Mouse (Mus musculus) regulatory T cell (primary cell): ENCODE results near the gene Cela1.

Source experiments
- in situ Hi-C: fragments of 300-600 bp; cut with MboI, MseI; formaldehyde crosslinking; loops from one replicate; pipeline ENCODE4 v1.15.1; 2025; ENCODE audit warnings: high pct_unique_total_duplicates

Gene Cela1

GRCm38 (mm10) chr15:100673585-100674391, 13.9 kb downstream of the Cela1 start:
- in situ Hi-C loops, result no loop called here

DNA sequence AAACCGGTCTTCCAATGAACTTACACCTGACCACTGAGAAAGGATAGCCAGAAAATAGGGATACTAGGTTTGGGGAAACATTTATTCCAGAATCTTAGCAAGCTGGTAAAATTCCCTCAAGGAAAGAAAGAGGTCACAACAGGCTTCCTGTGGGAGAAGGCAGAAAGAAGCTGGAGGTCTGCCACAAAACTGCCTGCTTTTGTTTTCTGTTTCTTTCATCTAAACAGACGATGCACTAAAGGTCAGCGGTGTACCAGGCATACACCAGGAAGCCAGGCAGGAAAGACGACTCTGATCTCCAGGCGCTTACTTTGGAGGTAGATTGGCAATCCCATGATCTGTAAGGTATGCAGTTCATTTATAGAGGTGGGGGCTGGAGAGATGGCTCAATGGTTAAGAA, 16.9 kb downstream of the Cela1 start:
- in situ Hi-C loops, result no loop called here

DNA sequence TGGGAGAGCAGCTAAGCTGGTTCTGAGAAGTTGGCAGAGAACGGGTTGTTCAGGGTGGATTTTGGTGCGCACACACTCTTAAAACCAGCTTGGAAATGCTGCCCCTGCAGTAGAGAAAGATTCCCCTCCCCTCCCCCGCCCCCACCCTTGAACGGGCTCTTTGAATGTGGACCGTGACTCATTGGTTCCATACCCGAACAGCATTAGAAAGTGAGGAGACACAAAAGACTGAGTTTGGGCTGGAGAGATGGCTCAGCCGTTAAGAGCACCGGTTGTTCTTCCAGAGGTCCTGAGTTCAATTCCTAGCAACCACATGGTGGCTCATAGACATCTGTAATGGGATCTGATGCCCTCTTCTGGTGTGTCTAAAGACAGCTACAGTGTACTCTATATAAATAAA, 17.7 kb downstream of the Cela1 start:
- in situ Hi-C loops, result no loop called here

DNA sequence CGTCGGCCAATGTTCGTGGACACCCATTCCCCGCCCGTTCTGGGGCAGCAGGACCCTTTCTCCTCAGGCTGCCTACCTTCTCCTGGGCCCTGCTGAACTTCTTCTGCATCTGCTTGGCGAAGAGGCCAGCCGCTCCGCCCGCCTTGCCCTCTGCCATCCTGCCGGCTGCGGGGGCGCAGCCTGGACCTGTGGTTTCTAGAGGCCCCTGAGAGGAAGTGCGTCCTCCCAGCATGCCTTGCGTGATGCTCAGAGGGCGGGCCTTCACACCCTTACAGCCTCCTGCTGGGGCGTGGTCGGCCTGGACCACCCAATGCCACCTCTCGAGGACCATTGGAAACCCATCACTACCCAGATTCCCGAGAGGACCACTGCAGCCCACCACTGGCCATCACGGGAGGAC, 18.4 kb downstream of the Cela1 start, which contains the start of gene Bin2:
Gene Bin2, minus strand, starts transcription at position 217 of the 400 bp plus-strand sequence.
- in situ Hi-C loops, result no loop called here

DNA sequence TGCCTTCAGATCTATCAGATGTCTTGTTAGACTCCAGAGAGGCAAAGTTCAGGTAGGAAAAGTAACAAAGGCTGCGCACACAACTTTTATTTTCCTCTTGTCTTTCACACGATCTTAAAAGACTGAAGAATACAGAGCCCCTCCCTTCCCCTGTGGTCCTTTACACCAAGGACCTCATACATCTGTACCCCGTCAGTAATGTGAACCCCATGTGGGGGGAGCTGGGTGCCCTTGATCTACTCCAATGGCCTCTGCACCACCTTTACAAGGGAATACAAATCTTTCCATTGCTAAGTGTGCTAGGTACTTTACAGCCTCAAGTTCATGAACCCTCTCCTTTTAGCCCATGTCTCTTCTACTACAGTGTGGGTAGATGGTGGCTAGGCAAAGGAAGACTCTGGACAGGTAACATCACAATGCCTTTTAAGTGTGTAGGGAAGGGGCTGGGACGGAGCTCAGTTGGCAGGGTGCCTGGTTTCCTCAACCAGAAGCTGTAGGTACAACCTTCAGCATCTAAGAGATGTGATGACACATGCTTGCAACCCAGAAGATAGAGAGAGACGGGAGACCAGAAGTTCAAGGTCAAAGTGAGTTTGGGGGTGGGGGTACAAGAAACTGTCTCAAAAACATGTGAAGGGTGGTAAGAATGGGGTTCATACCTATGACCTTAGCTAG, 19.7 kb downstream of the Cela1 start:
- in situ Hi-C loops, result no loop called here

DNA sequence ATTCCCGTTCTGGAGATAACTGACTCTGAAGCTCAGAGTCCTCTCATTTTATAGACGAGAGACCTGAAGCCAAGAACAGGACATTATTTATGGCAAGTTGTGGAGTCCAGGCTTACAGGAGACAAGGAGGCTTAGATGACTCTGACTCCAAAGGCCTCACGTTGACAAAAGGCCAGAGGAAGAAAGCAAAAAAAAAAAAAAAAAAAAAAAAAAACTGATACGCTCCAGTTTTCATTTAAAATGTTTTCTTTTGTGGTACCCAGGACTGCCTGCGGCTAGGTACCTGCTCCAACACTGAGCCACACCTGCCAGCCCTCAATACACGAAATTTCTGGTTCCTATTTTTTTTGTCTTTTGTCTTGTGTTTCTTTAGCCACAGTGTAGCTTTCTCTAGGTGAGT, 20.3 kb downstream of the Cela1 start:
- in situ Hi-C loops, result no loop called here

- in situ Hi-C loops, result no loop called here
These were observed 20.9 kb downstream of the Cela1 start for GRCm38 (mm10) chr15:100666851-100667250.

- in situ Hi-C loops, result no loop called here
These were observed 21.5 kb downstream of the Cela1 start for GRCm38 (mm10) chr15:100666219-100666696.

DNA sequence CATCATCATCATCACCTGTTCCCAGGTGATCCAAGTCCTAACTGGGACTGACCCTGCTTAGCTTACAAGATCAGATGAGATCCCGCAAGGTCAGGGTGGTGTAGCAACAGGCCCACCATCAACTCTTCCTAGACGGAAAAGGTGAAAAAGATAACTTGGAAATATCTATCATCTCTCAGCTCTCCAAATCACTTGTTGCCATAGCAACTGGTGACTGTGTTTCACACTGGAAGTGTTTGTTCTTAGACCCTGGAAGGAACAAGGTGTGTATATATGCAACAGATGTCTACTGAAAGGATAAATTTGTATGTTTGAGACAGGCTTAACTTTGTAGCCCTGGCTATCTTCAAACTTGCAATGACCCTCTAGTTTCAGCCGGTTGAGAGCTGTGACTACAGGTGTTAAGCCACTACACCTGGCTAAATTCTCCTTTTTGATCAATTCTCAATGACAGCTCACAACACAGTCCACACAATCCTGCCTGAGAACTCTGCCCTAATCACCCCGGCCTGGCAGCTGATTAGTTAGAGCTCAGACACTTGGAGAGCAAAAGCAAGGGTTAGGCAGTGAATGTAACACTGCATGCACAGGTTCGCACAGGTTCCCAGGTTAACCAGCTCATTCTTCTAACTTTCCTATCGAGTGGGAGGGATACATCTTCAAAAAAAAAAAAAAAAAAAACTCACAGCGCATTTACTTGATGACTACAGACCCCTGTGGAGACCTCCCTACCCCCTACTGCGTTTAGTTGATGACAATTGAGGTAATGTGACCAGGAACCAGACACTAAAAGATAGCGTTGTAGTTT, 22.1 kb downstream of the Cela1 start:
- in situ Hi-C loops, result no loop called here

- in situ Hi-C loops, result no loop called here
These were observed 22.9 kb downstream of the Cela1 start for GRCm38 (mm10) chr15:100664813-100665274.

GRCm38 (mm10) chr15:100660805-100661204, 26.9 kb downstream of the Cela1 start:
- in situ Hi-C loops, result no loop called here

GRCm38 (mm10) chr15:100660306-100660705, 27.4 kb downstream of the Cela1 start:
- in situ Hi-C loops, result no loop called here

GRCm38 (mm10) chr15:100655201-100655600, 32.5 kb downstream of the Cela1 start:
- in situ Hi-C loops, result no loop called here

- in situ Hi-C loops, result no loop called here
These were observed 33.5 kb downstream of the Cela1 start for GRCm38 (mm10) chr15:100654271-100654670.

DNA sequence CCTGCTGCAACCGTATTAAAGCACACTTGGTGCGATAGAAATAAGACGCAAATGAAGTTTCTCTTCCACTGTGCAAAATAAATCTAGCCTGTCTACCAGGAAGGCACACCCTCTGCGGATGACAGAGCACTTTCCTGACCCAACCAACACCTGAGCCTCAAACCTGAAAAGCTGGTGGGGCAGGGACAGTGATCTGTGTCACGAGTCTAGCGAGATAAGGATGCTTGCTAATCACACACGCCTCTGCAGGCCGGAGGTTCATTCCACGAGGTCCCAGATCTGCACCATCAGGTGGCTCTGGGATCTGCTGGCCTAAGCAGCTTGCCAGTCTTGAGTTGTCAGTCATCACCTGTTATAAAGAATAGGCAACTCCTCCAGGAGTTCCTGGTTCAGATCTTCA, 36.1 kb downstream of the Cela1 start:
- in situ Hi-C loops, result no loop called here

DNA sequence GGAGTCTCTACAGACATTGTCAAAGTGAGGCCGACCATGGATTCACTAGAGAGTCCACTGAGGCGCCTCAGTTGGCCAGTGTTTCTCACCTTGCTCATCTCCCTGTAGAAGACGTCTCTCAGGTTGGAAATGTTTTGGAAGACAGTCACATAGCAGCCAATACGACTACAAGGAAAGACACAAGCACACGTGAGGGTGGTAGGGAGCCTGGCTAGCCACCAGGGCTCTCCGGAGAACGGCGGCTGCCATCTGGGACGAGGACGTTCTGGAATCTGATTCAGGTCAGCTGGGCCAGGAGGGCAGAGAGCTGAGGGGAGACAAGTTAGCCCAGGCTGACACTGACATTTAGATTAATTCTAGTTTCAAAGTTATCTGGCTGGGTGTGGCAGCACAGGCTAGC, 37.6 kb downstream of the Cela1 start:
- in situ Hi-C loops, result no loop called here

DNA sequence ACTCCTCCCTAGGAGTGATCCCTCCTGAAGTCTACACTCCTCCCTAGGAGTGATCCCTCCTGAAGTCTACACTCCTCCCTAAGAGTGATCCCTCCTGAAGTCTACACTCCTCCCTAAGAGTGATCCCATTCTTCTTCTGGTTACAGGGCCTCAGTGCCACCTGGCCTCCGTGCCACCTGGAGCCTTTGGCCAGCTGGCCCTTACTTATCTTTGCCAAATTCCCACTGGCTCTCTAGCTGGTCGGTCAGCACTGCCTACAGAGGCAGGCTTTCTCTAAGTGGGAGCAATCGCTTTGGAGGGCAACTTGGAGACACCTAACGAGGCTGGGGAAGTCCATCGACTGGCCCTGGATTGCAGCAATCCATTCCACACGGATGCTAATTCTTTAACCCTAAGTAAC, 41.6 kb downstream of the Cela1 start:
- in situ Hi-C loops, result no loop called here

- in situ Hi-C loops, result no loop called here
These were observed 45.3 kb downstream of the Cela1 start for GRCm38 (mm10) chr15:100642451-100642850.

DNA sequence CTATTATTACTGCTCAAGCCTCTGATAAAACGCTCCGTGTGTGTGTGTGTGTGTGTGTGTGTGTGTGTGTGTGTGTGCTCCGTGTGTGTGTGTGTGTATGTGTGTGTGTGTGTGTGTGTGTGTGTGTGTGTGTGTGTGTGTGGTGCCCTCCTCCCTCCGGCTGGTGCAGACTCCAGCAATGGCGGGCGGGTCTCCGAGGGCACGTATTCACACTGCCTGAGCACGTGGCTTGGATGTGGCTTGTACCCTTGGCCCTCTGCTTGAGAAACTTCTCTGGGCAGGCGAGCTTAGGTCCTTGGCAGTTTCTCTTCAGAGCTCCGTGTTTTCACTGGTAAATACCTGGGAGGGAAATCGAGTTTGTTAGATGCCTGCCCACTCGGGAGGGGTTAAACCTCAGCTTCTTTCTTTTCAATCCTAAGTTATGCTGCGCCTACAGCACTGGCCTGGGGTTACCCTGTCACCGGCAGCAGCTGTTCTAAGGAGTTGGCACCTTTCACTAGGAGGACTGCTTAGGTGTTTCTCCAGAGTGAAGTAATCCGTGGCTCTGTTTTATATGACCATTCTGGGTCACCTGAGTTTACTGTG, 46.4 kb downstream of the Cela1 start:
- in situ Hi-C loops, result no loop called here

DNA sequence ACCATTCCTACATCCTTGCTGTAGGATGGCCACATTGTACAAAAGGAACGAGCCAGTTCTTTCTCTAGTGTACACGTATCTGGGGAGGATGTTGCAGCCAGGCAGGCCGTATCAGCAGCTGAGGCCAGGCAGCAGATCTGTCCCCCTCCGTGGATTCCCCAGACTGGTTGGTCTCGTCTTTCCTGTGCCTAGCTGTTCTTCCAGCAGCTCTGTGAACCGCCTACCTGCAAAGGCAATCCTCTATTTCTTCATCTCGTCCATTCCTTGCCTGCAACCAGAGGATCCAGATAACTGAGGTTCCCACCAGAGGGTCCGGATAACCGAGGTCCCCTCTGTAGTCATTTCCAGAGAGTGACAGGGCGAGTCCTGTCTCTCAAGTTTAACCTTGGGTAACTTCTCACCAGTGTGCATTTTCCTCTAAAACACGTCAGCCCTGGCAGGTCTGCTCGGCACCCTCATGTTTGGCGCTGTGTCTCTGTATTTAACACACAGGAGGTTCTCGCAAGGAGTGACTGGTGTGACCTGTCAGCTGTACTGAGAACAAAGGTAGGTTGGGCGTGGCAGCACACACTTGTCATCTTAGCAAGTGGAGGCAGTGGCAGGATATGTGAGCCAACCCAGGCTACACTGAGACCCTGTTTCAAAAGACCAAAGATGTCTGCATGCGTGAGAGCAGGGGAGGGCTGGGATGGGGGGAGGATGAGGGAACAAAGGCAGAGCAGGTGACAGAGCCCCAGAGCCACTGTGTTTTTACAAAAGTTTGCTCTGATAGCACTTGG, 47.6 kb downstream of the Cela1 start:
- in situ Hi-C loops, result no loop called here

DNA sequence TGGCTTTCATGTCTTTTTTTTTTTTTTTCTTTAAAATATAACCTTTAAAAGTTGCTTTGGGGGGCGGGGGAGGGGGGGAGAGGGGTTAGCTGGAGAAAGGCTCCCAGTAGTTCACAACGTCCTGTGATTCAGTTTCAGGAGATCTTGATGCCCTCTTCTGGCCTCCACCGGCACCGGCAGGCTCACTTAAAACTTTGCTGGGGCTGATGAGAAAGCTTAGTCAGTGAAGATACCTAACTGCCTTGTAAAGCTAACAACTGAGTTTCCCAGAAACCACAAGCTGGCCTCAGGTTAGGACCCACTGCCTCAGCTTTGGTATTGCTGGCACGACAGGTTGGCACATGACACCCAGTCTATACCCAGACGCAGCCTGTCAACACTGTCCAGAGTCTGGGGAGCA, 50.1 kb downstream of the Cela1 start:
- in situ Hi-C loops, result no loop called here
